Mouse (Mus musculus): ENCODE results near the gene Foxo3.

DNA sequence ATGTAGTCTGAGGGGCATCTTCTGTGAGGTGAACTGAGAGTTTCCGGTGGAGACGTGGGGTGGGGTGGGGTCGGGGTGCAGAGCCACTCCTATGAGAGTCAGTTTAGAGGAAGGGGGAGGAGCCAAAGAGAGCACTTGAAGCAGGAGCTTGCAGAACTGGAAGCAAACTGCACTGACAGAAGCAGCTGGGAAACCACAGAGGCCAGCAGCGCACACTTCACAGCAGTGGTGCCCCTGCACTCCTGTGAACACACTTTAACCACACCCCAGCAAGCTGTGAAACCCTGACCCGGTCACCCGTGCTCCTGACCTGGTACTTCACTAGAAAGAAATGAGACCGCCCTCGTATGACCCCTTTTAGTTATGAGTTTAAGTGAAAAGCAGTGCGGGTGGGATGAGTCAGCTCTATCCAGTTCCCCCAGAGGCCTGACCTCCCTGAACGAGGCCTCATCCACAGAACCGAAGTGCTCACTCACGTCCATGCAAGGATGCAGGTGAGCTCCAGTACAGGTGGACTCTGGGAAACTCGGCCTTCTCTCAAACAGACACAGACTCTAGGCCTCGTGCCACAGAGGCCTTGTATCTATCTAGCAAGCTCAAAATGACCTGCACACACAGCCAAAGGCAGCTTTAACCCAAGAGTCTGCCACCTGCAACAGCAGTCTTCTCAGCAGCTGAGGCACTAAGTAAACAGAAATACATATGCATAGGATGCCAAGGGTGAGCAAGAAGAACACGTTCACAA, 7.1 kb downstream of the Foxo3 start:
- TF ChIP-seq CTCF (IDR thresholded peaks at IDR 0.05) (no peak), EP300 (IDR thresholded peaks at IDR 0.05) (no peak)

All from lung, postnatal 0 days (tissue).